Mouse (Mus musculus): ENCODE data around the gene Sema4d. TPM values are rescaled to one million over a fixed set of nuclear protein-coding genes. Genes with fewer than 3 reads are reported as not detected.

Sema4d gene
- polyA plus RNA-seq, 1 experiment from 2014 or later, result 26.5 TPM

DNA sequence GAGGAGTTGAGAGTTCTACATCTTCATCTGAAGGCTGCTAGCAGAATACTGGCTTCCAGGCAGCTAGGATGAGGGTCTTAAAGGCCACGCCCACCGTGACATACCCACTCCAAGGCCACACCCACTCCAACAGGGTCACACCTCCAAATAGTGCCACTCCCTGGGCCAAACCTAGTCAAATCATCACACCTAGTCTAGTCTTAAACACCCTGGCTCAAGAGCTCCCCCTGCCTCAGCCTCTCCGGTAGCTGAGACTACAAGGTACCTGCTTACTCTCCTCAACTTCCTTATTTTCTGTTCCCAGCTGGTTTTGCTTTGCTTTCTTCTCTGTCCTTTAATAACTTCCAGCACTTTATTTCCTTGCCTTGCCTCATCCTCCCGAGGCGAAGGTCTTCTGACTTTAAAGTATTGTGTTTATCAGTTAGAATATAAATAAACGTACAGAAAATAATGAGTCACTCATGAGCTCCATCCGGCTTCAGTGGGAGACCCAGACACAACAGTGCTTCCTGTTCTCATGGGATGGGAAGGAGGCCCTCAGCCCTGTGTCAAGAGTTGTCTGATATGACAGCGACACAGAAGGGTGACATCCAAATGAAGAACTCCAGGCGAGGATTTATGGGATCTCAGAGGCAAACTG, 22.4 kb upstream of the Sema4d start:
- POLR2A ChIA-PET, result interaction anchor here (1.0 to 1.2 kb wide), 2 partner anchors 10 to 24 kb away, joined by 3 to 7 read pairs; no protein-coding TSS in a partner anchor
- TF ChIP-seq CTCF (IDR thresholded peaks at IDR 0.05), result no peak

DNA sequence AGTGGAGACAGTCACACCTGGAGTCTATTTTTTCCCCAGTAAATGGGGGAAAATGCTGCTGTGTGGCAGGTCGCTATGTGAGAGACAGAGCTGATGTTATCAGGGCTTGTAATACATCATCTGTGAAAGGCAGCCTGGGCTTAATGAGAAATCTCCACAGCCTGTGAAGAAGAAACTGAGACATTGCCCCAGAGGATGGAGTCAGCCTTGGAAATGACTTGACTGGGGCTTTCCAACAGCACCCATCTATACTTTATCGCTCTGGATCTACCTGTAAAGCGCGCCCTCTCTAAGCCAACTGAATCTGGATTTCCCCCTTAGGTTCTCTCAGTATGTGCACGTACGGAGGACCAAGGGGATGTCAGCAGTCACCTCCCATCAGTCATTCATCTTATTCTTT, 21.1 kb upstream of the Sema4d start:
- in situ Hi-C loops (cut with MboI; ENCODE audit: low pct_unique_long_range_greater_than_20kb), result no loop called here
- no peaks in the 10 kb centered on the region for H3K27me3 ChIP-seq
- ATAC-seq, result no peak
- ChIA-PET POLR2A (no interaction called here), CTCF (no interaction called here)
- DNase-seq (ENCODE audit: low read depth, low spot score), result no peak
- no peak for TF ChIP-seq CTCF (IDR thresholded peaks at IDR 0.05)

More for the DNA sequence above, 22.4 kb upstream of the Sema4d start:
- no peak for DNase-seq (ENCODE audit: low read depth, low spot score)
- no peak for ATAC-seq
- H3K27me3 ChIP-seq, result no peaks in the 10 kb centered on the region
- CTCF ChIA-PET, result no interaction called here
- in situ Hi-C loops (cut with MboI; ENCODE audit: low pct_unique_long_range_greater_than_20kb), result no loop called here

DNA sequence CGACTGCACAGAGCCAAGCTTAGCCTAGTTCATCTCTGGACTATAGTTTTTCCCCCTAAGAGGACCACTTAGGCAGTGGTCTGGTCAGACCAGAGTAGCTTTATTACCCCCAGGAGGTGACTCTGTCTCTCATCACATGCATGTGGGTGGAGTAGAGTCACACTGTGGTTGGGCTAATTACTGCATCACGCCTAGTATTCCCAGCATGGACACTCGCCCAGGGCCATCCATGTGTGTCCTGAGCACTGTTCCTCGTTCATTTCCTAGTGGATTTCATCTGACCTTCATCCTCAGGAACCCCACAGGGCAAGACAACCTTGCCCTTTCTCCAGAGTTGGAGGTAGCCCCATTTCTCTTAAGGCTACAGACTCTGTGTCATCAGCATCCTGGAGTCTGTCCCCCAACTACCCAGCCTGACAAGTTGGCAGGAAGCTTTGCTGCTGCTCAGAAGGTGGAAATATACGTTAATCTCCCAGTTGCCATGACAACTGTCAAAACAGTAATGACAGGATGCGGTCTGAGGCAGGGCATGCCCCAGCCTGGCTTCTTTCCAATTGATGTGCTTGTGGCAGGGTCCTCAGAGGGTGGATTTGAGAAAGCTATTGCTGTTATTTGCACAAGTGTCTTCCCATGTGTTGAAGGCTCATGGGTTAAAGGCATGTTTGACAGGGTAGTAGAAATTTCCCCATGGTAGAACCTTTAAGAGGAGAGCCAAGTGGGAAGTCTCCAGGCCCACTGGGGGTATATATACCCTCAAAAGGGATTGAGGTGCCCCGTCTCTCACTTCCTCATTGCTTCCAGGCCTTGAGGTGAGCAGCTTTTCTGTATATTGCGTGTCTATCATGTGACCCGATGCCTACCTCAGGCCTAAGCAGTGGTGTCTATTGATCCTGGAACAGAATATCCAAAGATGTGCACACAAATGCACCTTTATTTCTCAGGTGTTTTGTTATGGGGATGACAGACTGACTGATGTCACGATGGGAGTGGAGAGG, 20.4 kb upstream of the Sema4d start:
- DNase-seq (ENCODE audit: low read depth, low spot score) (peak; percentile 77), ATAC-seq (peak; percentile 78)
- in situ Hi-C loops (cut with MboI; ENCODE audit: low pct_unique_long_range_greater_than_20kb), result no loop called here
- ChIA-PET POLR2A (interaction anchor here (0.6 kb wide), 1 partner anchor 21 kb away, joined by 5 read pairs; no protein-coding TSS in a partner anchor), CTCF (interaction anchor here (1.6 kb wide), 1 partner anchor 14 kb away, joined by 6 read pairs; no protein-coding TSS in a partner anchor)
- no peaks in the 10 kb centered on the region for H3K27me3 ChIP-seq
- no peak for TF ChIP-seq CTCF (IDR thresholded peaks at IDR 0.05)

DNA sequence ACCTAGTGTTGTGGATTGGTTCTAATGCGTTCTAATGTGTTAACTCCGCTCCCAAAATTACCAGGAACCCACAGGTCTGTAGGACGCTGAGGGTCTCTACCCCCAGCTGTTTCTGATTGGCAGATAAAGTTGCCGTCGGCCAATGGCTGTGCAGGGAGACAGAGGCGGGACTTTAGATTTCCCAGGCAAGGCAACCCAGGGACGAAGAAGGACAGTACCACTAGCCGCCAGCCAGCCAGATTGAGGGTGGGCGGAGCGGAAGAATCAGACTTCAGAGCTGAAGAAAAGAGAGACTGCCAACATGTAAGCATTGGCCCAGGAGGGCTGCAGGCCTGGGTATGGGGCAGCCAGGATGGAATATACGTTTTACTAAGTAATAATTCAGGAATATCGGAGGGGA, 14.6 kb upstream of the Sema4d start:
- no peak for DNase-seq (ENCODE audit: low read depth, low spot score)
- no peaks in the 10 kb centered on the region for H3K27me3 ChIP-seq
- ChIA-PET POLR2A (no interaction called here), CTCF (no interaction called here)
- no peak for ATAC-seq
- no peak for TF ChIP-seq CTCF (IDR thresholded peaks at IDR 0.05)
- in situ Hi-C loops (cut with MboI; ENCODE audit: low pct_unique_long_range_greater_than_20kb), result no loop called here

DNA sequence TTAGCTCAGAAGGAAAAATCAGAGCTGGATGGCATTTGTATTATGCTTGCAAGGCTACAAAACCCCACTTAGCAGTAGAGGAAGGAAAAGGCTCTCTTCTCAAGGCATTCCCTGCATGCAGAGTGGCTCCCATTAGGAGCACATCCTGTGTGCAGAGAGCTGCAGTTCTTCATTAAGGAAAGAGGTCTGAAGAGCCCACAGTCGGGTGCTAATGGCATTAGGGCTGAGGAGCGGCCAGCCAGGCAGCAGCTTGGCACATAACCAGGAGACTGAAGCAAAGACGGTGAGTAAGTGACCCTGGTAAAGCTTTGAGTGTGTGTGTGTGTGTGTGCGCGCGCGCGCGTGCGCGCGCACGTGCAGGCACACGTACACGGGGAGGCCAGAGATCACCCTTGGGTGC, 12.7 kb upstream of the Sema4d start:
- POLR2A ChIA-PET, result interaction anchor here (0.9 to 1.2 kb wide), 2 partner anchors 10 to 14 kb away, joined by 3 to 7 read pairs; no protein-coding TSS in a partner anchor
- H3K27me3 ChIP-seq, result no peaks in the 10 kb centered on the region
- TF ChIP-seq CTCF (IDR thresholded peaks at IDR 0.05), result no peak
- CTCF ChIA-PET, result interaction anchor here (1.4 kb wide), 1 partner anchor 9 kb away, joined by 4 read pairs; no protein-coding TSS in a partner anchor
- in situ Hi-C loops (cut with MboI; ENCODE audit: low pct_unique_long_range_greater_than_20kb), result no loop called here
- ATAC-seq (peak; percentile 39), DNase-seq (ENCODE audit: low read depth, low spot score) (peak; percentile 41)

DNA sequence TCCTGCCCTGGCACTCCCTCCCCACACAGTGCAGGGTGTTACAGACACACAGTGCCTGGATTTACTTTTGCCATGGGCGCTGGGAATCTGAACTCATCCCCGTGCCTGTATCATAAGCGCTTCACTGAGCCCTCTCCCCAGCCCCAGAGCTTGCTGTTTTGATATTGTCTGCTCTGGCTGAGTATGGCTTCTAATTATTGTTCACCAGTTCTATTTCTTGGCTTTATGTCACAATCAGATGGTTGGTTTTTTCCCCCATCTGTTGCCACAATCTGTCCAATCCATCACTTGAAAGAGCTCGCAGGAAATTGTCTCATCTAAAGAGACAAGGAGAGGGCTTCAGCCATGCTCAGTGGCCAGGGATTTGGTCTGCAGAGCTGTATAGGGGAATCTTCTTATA, 12.1 kb upstream of the Sema4d start:
- POLR2A ChIA-PET, result interaction anchor here (0.9 to 1.2 kb wide), 2 partner anchors 10 to 13 kb away, joined by 3 to 7 read pairs; no protein-coding TSS in a partner anchor
- TF ChIP-seq CTCF (IDR thresholded peaks at IDR 0.05), result no peak
- in situ Hi-C loops (cut with MboI; ENCODE audit: low pct_unique_long_range_greater_than_20kb), result no loop called here
- H3K27me3 ChIP-seq, result no peaks in the 10 kb centered on the region
- CTCF ChIA-PET, result interaction anchor here (0.9 to 1.4 kb wide), 2 partner anchors 8 to 13 kb away, joined by 3 to 4 read pairs; no protein-coding TSS in a partner anchor
- ATAC-seq (no peak), DNase-seq (ENCODE audit: low read depth, low spot score) (no peak)

DNA sequence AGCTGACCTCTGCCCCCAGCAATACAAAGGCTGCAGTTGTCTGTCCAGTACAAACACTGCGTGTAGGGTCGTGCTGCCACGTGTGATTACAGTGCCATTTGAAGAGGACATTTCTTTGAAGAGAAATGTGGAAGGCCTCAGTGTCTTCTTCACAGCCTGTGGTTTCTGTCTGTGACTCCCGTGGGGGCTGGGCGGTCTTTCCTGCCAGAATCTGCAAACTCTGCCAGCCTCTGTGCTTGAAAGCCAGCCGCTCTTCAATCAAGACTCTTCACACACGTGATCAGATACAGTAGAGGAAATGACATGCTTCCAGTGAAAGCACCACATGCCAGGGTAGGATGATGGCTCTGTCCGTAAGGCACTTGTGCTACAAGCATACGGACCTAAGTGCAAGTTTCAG, 7.4 kb upstream of the Sema4d start:
- in situ Hi-C loops (cut with MboI; ENCODE audit: low pct_unique_long_range_greater_than_20kb), result no loop called here
- ATAC-seq (no peak), DNase-seq (ENCODE audit: low read depth, low spot score) (no peak)
- CTCF ChIA-PET, result interaction anchor here (1.7 kb wide), 1 partner anchor 12 kb away, joined by 6 read pairs; no protein-coding TSS in a partner anchor
- no peaks in the 10 kb centered on the region for H3K27me3 ChIP-seq
- TF ChIP-seq CTCF (IDR thresholded peaks at IDR 0.05), result no peak
- POLR2A ChIA-PET, result no interaction called here

DNA sequence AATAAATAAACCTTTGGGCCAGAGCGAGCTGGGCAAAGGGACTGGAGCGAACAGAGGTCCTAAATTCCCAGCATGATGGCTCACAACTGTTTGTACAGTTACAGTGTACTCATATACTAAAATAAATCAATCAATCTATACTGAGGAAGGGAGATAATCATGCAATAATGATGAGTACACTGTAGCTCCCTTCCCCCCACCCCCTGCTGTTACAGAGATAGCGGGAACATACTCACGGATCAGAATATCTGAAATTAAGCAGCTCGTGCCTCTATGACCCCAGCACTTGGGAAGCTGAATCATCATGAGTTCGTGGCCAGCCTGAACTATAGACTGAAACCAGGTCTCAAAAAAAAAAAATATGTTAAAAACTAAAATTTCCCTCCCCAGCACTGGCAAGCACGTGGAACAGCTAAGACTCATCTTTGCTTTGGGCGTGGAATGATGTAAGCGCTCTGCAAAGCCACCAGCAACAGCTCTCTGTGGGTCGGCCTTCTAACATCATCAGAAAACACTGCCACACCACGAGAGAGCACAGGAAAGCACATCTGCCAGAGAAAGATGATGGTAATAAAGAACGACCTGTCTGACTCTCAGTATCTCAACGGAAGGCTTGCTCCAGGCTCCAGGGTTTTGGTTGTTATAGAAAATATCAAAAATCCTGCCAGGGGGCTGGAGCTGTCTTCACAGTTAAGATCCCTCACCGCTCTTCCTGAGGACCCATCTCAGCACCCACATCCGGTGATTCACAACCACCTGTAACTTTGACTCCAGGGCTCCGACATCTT, 6.4 kb upstream of the Sema4d start:
- DNase-seq (ENCODE audit: low read depth, low spot score) (no peak), ATAC-seq (no peak)
- CTCF ChIA-PET, result interaction anchor here (0.7 to 1.7 kb wide), 3 partner anchors 13 to 49 kb away, joined by 3 to 6 read pairs (median 3); no protein-coding TSS in a partner anchor
- no peak for TF ChIP-seq CTCF (IDR thresholded peaks at IDR 0.05)
- POLR2A ChIA-PET, result no interaction called here
- H3K27me3 ChIP-seq, result no peaks in the 10 kb centered on the region
- in situ Hi-C loops (cut with MboI; ENCODE audit: low pct_unique_long_range_greater_than_20kb), result loop anchor here (10.0 kb wide), 1 partner anchor 145 kb away; the partner anchor contains the start of gene Secisbp2

DNA sequence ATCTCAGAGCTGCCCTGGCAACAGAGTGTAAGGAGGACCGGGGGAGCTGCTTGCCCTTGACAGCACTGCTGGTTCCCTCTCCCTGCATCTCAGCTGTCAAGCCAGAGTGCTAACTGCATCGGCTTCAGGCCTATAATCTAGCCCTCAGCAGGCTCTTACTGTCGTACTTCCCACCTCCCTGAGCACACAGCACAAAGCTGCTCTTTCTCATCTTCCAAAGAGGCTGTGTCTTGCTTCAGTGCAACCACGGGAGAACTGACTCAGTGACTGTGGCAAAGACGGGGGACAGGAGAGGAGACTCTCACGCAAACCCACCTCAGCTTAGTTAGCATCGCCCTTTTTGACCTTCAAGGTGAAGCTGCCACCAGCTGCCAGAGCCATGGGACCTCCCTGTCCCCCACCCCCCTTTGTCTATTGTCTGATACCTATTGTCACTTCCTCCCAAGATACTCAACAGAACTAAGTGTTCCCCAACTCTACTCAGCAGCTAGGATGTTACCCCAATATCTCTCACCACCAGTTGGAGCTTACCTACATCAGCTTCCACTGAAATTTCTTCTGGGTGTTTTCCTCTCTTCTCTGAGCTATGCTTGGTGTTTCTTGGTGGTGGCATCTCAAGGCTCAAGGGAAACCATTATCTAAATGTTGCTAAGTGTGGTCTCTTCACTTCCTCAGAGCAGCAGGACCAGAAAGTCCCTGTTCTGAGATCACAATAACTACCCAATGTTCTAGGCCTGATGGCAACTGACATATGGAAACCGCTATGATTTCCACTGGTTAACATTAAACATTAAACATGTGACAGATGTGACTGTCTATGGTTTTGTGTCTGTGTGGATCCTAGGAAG, 4.6 kb upstream of the Sema4d start:
- TF ChIP-seq CTCF (IDR thresholded peaks at IDR 0.05), result no peak
- H3K27me3 ChIP-seq, result no peaks in the 10 kb centered on the region
- ATAC-seq (no peak), DNase-seq (ENCODE audit: low read depth, low spot score) (no peak)
- CTCF ChIA-PET, result interaction anchor here (0.9 to 1.7 kb wide), 3 partner anchors 8 to 85 kb away, joined by 3 to 4 read pairs (median 3); no protein-coding TSS in a partner anchor
- in situ Hi-C loops (cut with MboI; ENCODE audit: low pct_unique_long_range_greater_than_20kb), result loop anchor here (10.0 kb wide), 1 partner anchor 143 kb away; the partner anchor contains the start of gene Secisbp2
- POLR2A ChIA-PET, result interaction anchor here (0.8 kb wide), 1 partner anchor 335 kb away, joined by 3 read pairs; no protein-coding TSS in a partner anchor
